Mouse (Mus musculus) spleen, adult 12 weeks (tissue): ENCODE data around the gene Lrrc41.
A peak's percentile ranks its signal among the peaks of the same experiment; 100 is the strongest.

Experiments
- DNase-seq: peaks from one replicate; pipeline ENCODE4 v3.0.0; 2022; ENCODE audit warnings: low spot score

Gene Lrrc41

DNA sequence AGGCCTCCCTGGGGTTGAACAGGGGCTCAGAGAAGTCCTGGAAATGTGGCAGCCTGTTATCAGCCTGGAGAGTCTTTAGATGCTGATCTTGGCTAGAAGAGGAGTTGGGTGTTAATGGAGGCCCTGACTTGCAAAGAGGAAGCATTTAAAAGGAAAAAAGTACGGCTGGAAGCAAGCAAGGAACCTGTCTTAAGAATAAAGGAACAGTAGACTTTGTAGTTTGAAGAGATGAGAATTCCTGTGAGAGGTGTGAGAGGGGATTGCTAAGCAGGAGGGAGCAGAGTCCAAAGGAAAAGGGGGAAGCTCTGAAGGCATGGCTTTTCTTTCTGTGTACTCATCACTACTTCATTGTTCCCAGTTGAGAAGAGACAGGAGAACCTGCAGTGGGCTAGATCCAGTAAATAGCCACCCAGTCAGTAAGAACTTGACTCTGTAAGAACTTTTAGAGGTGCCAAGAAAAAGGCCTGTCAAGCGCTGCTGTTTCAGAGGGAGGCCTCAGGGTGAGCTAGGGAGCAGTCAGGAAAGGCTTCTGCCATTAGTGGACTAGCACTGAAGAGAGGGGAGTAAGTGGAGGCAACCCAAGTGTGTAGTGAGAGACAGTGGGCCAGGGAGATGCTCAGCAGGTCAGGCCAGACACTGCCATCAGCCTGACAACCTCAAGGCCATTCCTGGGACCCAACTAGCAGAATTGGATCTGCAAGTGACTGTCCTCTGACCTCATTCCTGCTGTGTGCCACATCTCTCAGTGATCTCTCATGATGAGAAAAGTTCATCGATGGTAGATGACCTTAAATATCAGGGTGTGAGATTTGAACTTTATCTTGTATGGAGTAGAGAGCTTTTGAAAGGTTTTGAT, 2.4 kb downstream of the Lrrc41 start:
- no peak for DNase-seq

DNA sequence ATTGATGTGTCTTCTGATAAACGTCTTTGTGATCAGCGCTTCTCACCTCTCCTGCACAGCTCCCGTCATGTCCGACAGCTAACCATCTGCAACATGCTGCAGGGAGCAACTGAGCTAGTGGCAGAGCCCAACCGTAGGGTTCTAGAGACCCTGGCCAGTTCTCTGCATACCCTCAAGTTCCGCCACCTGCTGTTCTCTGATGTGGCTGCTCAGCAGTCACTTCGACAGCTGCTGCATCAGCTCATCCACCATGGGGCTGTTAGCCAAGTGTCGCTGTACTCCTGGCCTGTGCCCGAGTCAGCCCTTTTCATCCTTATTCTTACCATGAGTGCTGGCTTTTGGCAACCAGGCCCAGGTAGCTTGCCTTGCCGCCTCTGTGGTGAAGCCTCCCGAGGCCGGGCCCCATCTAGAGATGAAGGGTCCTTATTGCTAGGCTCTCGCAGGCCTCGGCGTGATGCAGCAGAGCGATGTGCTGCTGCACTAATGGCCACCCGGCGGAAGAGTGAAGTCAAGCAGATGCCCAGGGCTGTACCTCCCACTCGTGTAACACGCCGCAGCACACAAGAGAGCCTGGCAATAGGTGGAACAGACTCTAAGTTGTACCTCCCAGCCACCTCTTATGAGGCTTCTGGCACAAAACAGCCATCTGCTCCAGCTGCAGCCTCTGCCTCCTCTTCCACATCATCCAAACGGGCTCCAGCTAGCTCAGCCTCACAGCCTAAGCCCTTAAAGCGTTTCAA, 13.6 kb downstream of the Lrrc41 start:
- no peak for DNase-seq

DNA sequence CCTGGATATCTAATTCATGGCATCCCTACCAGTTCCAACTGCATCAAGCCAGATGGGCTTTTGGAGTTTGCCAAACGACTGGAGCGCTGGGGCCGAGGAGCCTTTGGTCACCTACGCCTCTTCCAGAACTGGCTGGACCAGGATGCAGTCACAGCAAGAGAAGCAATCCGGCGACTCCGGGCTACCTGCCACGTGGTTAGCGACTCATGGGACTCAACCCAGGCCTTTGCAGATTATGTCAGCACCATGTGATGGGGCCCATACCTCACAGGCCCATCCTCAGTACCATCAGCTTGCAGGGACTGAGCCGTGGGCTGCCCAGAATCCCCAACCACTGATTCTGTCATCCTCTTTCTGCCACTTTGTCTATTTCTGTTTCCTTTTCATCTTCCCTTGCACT, 21.2 kb downstream of the Lrrc41 start:
- no peak for DNase-seq

- no peak for DNase-seq
Measured at GRCm38 (mm10) chr4:116097211-116097610, 22.1 kb downstream of the Lrrc41 start.

- no peak for DNase-seq
Measured at GRCm38 (mm10) chr4:116100959-116101358, 25.9 kb downstream of the Lrrc41 start.

DNA sequence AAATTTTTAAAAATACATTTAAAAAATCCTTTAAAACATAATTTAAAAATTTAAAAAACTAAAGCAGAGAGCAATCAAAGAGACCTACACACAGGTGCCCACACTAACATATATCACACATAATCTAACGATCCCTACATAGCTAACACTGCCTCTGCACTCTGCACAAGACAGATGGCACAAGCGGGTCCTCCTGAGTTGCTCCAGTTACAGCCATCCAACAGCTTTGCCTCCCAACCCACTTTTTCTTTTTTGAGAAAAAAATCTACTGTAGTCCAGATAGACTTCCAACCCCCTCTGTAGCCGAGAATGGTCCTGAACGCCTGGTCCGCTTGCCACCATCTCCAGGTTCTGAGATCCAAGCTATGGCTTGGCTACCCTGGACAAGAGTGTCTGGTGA, 30.2 kb downstream of the Lrrc41 start:
- no peak for DNase-seq

- no peak for DNase-seq
Measured at GRCm38 (mm10) chr4:116110695-116111094, 35.6 kb downstream of the Lrrc41 start.

DNA sequence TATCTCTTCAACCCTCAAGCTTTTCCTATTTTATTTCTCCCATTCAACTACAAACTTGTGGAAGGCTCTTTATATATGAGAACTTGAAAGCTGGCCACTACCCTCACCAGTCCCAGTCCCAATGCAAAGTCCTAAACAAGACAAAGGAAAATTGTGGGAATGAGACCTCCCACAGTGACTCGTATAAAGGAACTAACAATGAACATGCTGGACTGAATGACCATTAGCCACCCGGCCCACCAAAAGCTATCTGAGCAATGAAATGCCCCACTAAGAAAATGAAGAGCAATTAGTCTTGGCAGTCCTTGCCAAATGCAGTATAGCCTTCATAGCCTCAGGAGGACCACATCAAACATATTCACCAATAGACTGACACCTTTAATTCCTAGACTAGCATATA, 36.4 kb downstream of the Lrrc41 start:
- no peak for DNase-seq

DNA sequence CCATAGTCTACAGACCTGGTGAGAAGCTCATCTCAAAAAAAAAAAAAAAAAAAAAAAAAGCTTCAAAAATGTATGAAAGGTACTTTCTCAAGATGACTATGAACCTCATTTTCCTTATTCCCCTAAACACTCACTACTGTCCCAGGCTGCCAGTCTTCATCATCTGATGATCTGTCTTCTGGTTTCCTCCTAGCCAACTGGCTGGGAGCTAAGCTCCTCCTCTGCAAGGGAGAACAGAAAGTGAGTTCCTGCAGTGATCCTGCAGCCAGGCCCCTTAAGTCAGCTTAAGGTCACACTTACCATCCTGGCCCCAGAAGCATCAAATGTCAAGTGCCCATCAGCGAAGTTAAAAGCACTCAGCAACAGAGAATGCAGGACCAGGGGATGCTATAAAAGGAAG, 47.7 kb downstream of the Lrrc41 start:
- no peak for DNase-seq

- DNase-seq = peak; percentile 69
Measured at GRCm38 (mm10) chr4:116123602-116124519, 48.8 kb downstream of the Lrrc41 start, which contains the start of the genes Rad54l and Pomgnt1. Rad54l (minus strand) TSS chr4:116123690. Pomgnt1 (plus strand) TSS chr4:116123840.

DNA sequence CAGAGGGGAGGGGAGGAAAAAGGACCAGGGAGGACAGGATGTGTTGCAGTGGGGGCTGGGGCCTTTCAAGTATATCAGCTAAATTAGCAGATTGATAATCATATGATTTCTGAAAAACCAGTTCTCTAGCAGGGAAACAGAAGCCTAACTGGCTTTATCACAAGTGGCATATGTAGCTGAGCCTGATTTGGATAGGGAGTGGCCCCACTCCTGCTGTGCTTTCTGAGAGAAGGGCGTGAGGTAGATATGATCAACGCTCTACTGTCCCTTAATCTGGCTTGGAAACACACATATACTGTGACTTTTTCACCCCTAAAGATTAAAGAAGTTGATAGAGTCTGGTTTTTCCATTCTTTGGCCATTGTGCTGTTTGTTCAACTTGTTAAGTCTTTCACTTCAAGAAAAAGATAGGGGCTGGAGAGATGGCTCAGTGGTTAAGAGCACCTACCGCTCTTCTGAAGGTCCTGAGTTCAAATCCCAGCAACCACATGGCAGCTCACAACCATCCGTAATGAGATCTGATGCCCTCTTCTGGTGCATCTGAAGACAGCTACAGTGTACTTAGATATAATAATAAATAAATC, 50.8 kb downstream of the Lrrc41 start:
- no peak for DNase-seq

DNA sequence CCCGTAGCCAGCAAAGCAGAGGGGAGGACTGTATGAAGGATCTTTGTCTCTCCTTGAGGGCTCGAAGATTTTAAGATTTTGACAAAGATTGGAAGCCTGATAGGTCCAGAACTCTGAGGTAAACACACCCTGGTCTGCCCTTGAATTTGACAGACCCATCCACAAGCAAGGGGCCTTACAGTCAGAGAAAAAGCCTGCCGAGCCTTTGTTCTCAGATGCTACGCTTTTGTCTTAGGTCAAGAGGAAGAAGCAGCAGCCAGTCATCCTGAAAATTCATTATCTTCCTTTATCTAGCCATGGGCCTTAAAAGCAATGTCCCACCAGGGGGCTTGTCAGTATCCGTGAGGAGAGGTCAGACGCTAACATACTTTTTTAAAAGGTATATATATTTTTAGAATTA, 52.9 kb downstream of the Lrrc41 start:
- DNase-seq = no peak

GRCm38 (mm10) chr4:116133126-116133525, 58.1 kb downstream of the Lrrc41 start:
- no peak for DNase-seq

GRCm38 (mm10) chr4:116134990-116135389, 59.9 kb downstream of the Lrrc41 start:
- DNase-seq = no peak

DNA sequence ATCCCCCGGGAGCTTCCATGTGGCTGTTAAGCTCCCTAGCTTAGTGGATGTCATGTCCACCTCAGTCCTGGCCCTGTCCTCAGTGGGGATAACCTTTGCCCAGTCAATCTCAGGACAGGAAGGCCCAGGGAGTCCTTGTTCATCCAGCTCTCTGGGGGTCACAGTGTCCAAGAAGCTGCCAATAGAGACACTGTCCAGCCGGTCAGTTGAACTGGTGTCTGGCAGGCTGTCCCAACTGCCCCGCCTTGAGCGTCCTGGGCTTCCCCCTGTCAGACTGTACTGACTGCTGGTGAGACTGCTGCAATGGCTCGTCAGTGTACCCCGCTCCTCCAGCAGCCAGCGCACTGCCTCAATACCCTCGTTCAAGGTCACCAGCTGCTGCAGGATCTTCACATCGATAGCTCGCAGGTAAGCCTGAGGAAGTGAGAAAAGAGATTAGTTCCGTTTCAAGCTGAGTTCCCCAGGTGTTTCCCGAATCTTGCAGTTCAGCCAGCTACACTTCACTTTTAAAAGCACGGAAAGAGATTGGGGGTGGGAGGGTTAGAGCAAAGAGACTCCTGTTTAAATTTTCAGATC, 62.4 kb downstream of the Lrrc41 start:
- DNase-seq = no peak

DNA sequence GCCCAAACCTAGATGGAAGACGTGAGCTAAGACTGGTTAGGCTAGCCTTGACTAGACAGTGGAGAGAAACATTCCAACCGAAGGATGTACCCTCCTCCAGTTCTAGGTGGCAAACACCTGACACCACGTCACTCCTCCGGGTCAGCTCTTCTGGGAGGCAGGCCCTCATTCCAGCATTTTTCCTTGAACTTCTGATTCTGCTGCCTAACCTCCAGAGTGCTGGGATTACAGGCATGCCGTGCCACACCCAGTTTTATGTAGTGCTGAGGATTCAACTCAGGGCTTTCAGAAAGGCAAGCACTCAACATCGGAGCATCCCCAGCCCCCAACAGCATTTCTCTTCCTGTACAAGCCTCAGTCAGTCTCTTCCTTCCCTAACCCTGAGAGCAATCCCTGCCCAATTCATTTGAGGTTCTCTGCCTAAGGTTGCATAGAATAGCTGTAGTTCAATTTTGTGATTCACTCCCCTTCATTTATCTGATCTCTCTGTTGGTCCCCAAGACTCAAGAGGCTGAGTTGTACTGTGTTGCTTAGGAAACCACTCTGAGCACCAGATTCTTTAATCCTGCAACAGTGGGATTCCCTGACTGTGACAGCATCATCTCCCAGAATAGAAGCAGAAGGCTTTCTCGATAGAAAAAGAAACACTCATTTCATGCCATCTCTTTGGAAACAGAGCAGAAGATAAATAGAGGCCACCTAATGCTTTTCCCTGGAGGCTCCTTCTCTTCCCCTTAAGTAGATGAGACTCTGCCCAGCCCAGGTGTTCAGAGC, 65.9 kb downstream of the Lrrc41 start:
- DNase-seq = no peak

- DNase-seq = no peak
Measured at GRCm38 (mm10) chr4:116141736-116142135, 66.7 kb downstream of the Lrrc41 start.

DNA sequence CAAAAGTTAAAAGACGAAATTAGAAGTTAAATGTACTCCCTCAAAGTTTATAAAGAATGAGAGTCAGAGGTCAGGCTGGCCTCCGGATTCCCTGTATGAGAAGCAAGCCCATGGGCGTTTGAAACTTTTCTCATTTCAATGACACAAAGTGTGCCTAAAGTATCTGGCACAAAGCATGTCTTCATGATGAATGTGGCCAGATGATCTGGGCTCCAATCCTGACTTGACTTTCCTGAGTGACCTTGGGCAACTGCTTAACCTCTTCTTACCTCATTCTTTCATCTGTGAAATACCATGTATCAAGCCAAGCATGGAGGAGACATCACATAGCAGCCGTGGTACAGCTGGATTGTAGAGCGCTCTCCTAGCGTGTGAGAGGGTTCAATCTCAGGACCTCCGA, 67.2 kb downstream of the Lrrc41 start:
- DNase-seq = no peak

- no peak for DNase-seq
Measured at GRCm38 (mm10) chr4:116143317-116143811, 68.3 kb downstream of the Lrrc41 start.
